20 mouse cellular contexts compared by ENCODE assay signal in the genomic region with DNA sequence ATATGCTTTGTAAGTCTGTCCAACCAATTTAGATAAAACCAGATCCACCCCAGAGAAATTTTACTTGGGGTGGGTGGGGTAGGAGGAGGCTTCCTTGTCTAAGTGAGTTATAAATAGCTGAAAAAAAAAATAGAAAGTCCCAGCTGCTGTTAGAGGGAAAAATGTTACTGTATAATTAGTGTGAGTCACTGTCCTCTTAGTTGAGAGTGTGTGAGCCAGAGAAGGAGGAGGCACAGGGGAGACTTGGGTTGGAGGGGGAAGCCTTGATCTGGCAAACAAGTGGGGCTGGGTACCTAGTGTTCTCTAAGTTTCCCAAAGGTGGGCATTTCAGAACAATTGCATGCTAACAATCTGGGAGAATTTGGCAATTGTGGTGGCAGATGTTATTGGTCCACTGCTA.
A peak's percentile ranks its signal among the peaks of the same experiment; 100 is the strongest.
DNase-seq lines count a peak whose midpoint lies in the region; ATAC-seq and TF ChIP-seq lines count a peak whose summit lies in the region.
"Had no signal": no experiment of that assay in that cellular context is flagged by ENCODE, and none has a peak within 500 bp of the region (broad histone marks: within the 10 kb centered on the region; RNA-seq: fewer than 3 reads in every experiment).

No protein-coding gene starts in this region.

- no peaks in the 10 kb centered on the region for H3K36me3 ChIP-seq in myocyte (ENCODE audit: control insufficient read depth, insufficient read depth)
- no peaks in the 10 kb centered on the region for H3K36me3 ChIP-seq in intestine, embryonic 15.5 days
- no peaks in the 10 kb centered on the region for H3K36me3 ChIP-seq in forebrain, postnatal 0 days (ENCODE audit: insufficient read depth)
- H3K36me3 ChIP-seq: embryonic facial prominence, embryonic 15.5 days; hindbrain, embryonic 13.5 days; liver, embryonic 15.5 days; midbrain, embryonic 13.5 days; neural tube, embryonic 13.5 days had no signal

- H3ac ChIP-seq in myocyte (ENCODE audit: control insufficient read depth, insufficient read length) = no peak overlapping the region

- H3K9me3 ChIP-seq in intestine, embryonic 15.5 days = no peaks in the 10 kb centered on the region
- H3K9me3 ChIP-seq in forebrain, postnatal 0 days (ENCODE audit: low read length) = no peaks in the 10 kb centered on the region
- H3K9me3 ChIP-seq: embryonic facial prominence, embryonic 15.5 days; hindbrain, embryonic 13.5 days; liver, embryonic 15.5 days; midbrain, embryonic 13.5 days; neural tube, embryonic 13.5 days had no signal

- H3K9ac ChIP-seq in intestine, embryonic 15.5 days = no peak overlapping the region
- H3K9ac ChIP-seq in forebrain, postnatal 0 days = no peak overlapping the region
- H3K9ac ChIP-seq: embryonic facial prominence, embryonic 15.5 days; hindbrain, embryonic 13.5 days; liver, embryonic 15.5 days; midbrain, embryonic 13.5 days; neural tube, embryonic 13.5 days had no signal

- no peaks in the 10 kb centered on the region for H3K27me3 ChIP-seq in myocyte (ENCODE audit: control insufficient read depth, insufficient read depth, insufficient read length)
- H3K27me3 ChIP-seq in intestine, embryonic 15.5 days (replicated peaks) = no peaks in the 10 kb centered on the region
- no peaks in the 10 kb centered on the region for H3K27me3 ChIP-seq in forebrain, postnatal 0 days (ENCODE audit: insufficient read depth, low read length)
- H3K27me3 ChIP-seq: embryonic facial prominence, embryonic 15.5 days; hindbrain, embryonic 13.5 days; liver, embryonic 15.5 days; midbrain, embryonic 13.5 days; neural tube, embryonic 13.5 days had no signal

- no peak for TF ChIP-seq CTCF in forebrain, postnatal 0 days (IDR thresholded peaks at IDR 0.05; ENCODE audit: low read depth)

- ATAC-seq in intestine, embryonic 15.5 days = no peak
- no peak for ATAC-seq in forebrain, postnatal 0 days
- ATAC-seq: inflammation-experienced regulatory T-cells, adult 6 months; midbrain, embryonic 13.5 days had no signal

- H3K27ac ChIP-seq in intestine, embryonic 15.5 days = no peak overlapping the region
- H3K27ac ChIP-seq in forebrain, postnatal 0 days (ENCODE audit: low read depth, low read length) = no peak overlapping the region
- H3K27ac ChIP-seq: embryonic facial prominence, embryonic 15.5 days; hindbrain, embryonic 13.5 days; liver, embryonic 15.5 days; midbrain, embryonic 13.5 days; neural tube, embryonic 13.5 days had no signal

- H3K4me1 ChIP-seq in intestine, embryonic 15.5 days (replicated peaks) = no peaks in the 10 kb centered on the region
- H3K4me1 ChIP-seq in forebrain, postnatal 0 days (ENCODE audit: insufficient read depth) = no peaks in the 10 kb centered on the region
- H3K4me1 ChIP-seq: embryonic facial prominence, embryonic 15.5 days; hindbrain, embryonic 13.5 days; liver, embryonic 15.5 days; midbrain, embryonic 13.5 days; neural tube, embryonic 13.5 days had no signal

- peak overlapping the region; percentile 42 for H3K4me2 ChIP-seq in myocyte (ENCODE audit: low read depth)
- H3K4me2 ChIP-seq in intestine, embryonic 15.5 days (replicated peaks) = no peak overlapping the region
- no peak overlapping the region for H3K4me2 ChIP-seq in forebrain, postnatal 0 days (ENCODE audit: low read depth)
- H3K4me2 ChIP-seq: embryonic facial prominence, embryonic 15.5 days; hindbrain, embryonic 13.5 days; liver, embryonic 15.5 days; midbrain, embryonic 13.5 days; neural tube, embryonic 13.5 days had no signal

- no peak for TF ChIP-seq POLR2A in myocyte (IDR thresholded peaks at IDR 0.05; ENCODE audit: insufficient read length, low read depth)

- H3K4me3 ChIP-seq in myocyte = no peak overlapping the region
- H3K4me3 ChIP-seq in intestine, embryonic 15.5 days (replicated peaks) = no peak overlapping the region
- H3K4me3 ChIP-seq in forebrain, postnatal 0 days (ENCODE audit: low read depth, low read length) = no peak overlapping the region
- H3K4me3 ChIP-seq: embryonic facial prominence, embryonic 15.5 days; hindbrain, embryonic 13.5 days; liver, embryonic 15.5 days; midbrain, embryonic 13.5 days; neural tube, embryonic 13.5 days had no signal

- peak; percentile 5 for DNase-seq in layer of hippocampus, adult 9-10 months (ENCODE audit: low spot score)
- DNase-seq in layer of hippocampus, postnatal 36 days = no peak
- DNase-seq in brain, adult 2 months (ENCODE audit: low read depth, low spot score) = peak; percentile 87
- peak; percentile 6 to 29 for DNase-seq in left cerebral cortex, adult 18-20 months (ENCODE audit: low spot score in 2 of 2)
- DNase-seq in forebrain, postnatal 0 days = no peak
- DNase-seq: cerebellum, adult 11 months; cerebellum, postnatal 10 days; gastrocnemius, postnatal 36 days; kidney, adult 8-10 months; kidney, postnatal 14 days; lung, postnatal 10 days; thymus, postnatal 14 days had no signal

- no peaks in the 10 kb centered on the region for H3K79me2 ChIP-seq in myocyte (ENCODE audit: control insufficient read depth, insufficient read depth)

TF ChIP-seq in myocyte, 11 proteins besides CTCF, POLR2A, EP300 and RAD21:
- TF ChIP-seq MYOG (IDR thresholded peaks at IDR 0.05; ENCODE audit: control insufficient read depth in 1 of 3, insufficient read depth in 1 of 3, insufficient read length in 2 of 3, low read depth in 2 of 3) (no peak), MYOD1 (IDR thresholded peaks at IDR 0.05; ENCODE audit: control insufficient read depth in 1 of 3, insufficient read length in 2 of 3, low read depth in 2 of 3) (no peak), REST (IDR thresholded peaks at IDR 0.05; ENCODE audit: insufficient read depth, insufficient read length) (no peak), CEBPB (IDR thresholded peaks at IDR 0.05; ENCODE audit: insufficient read depth, poor library complexity, severe bottlenecking) (no peak), USF1 (IDR thresholded peaks at IDR 0.05; ENCODE audit: low read depth) (no peak), TCF12 (IDR thresholded peaks at IDR 0.05; ENCODE audit: insufficient read depth, poor library complexity, severe bottlenecking) (no peak), E2F4 (IDR thresholded peaks at IDR 0.05; ENCODE audit: insufficient read depth) (no peak), SRF (IDR thresholded peaks at IDR 0.05; ENCODE audit: control insufficient read depth, insufficient read length, low read depth) (no peak), POLR2AphosphoS2 (IDR thresholded peaks at IDR 0.05; ENCODE audit: insufficient read length, low read depth) (no peak), MAX (IDR thresholded peaks at IDR 0.05; ENCODE audit: low read depth) (no peak), TCF3 (IDR thresholded peaks at IDR 0.05; ENCODE audit: insufficient read length, low read depth) (no peak)
TF ChIP-seq in myocyte: peak in this region for 0.

Comparison
In these comparisons a context has a peak if more than half of its experiments do, and no peak if none do; other contexts are left out.
1. DNase-seq: peak in layer of hippocampus, adult 9-10 months (single experiment), brain, adult 2 months (single experiment) and left cerebral cortex, adult 18-20 months (2 of 2); none in layer of hippocampus, postnatal 36 days (0 of 2) and forebrain, postnatal 0 days (single experiment).